Mouse (Mus musculus) granulocyte monocyte progenitor cell, adult 5-6 weeks (primary cell): ENCODE data around the gene Rock2. TPM values are rescaled to one million over a fixed set of nuclear protein-coding genes. Genes with fewer than 3 reads are reported as not detected.

ENCODE experiments used
- ATAC-seq: replicated peaks from 2 replicates; pipeline ENCODE4 v1.8.0; 2016; ENCODE audit warnings: mild to moderate bottlenecking, moderate TSS enrichment, inconsistent platforms; ENCODE audit not compliant: poor library complexity, severe bottlenecking
- total RNA-seq, 2 experiments: library from RNA; stranded (forward) in 1 of 2; stranded (reverse) in 1 of 2; fragments of 200-712, 200-1000 nt in 1 of 2; fragments of >200 nt in 1 of 2; fragmentation: Nextera tagmentation in 1 of 2; gene quantifications; 2 replicates each; pipeline ENCODE4 v1.2.3; 2014 to 2017

Gene Rock2
- total RNA-seq, 2 experiments from 2014 or later: 43.1 to 65.1 TPM

- 0 out of 2 replicates have a peak, but pooled peaks have one; percentile 1 for ATAC-seq
Observed at GRCm38 (mm10) chr12:16870405-16871068, 24.2 kb upstream of the Rock2 start.

GRCm38 (mm10) chr12:16872006-16872405 lies 22.7 kb upstream of the Rock2 start:
- ATAC-seq: no peak

GRCm38 (mm10) chr12:16872926-16873464 lies 21.7 kb upstream of the Rock2 start:
- ATAC-seq: no peak

- ATAC-seq: no peak
Observed at GRCm38 (mm10) chr12:16873549-16873948, 21.1 kb upstream of the Rock2 start.

GRCm38 (mm10) chr12:16874086-16874485 lies 20.6 kb upstream of the Rock2 start:
- ATAC-seq: no peak

GRCm38 (mm10) chr12:16875269-16875668 lies 19.4 kb upstream of the Rock2 start:
- peak; percentile 74 for ATAC-seq

GRCm38 (mm10) chr12:16875678-16876077 lies 19.0 kb upstream of the Rock2 start:
- peak; percentile 68 for ATAC-seq

GRCm38 (mm10) chr12:16876667-16877066 lies 18.0 kb upstream of the Rock2 start:
- no peak for ATAC-seq

- ATAC-seq: no peak
Observed at GRCm38 (mm10) chr12:16877141-16877540, 17.6 kb upstream of the Rock2 start.

- ATAC-seq: no peak
Observed at GRCm38 (mm10) chr12:16877679-16878078, 17.0 kb upstream of the Rock2 start.

- ATAC-seq: peak; percentile 12; the same call in 1 of the 2 replicates
Observed at GRCm38 (mm10) chr12:16879369-16879768, 15.3 kb upstream of the Rock2 start.

GRCm38 (mm10) chr12:16880077-16880476 lies 14.6 kb upstream of the Rock2 start:
- ATAC-seq: no peak

GRCm38 (mm10) chr12:16882442-16882841 lies 12.3 kb upstream of the Rock2 start:
- ATAC-seq: no peak

GRCm38 (mm10) chr12:16883111-16883510 lies 11.6 kb upstream of the Rock2 start:
- no peak for ATAC-seq

- no peak for ATAC-seq
Observed at GRCm38 (mm10) chr12:16884534-16884933, 10.2 kb upstream of the Rock2 start.

- no peak for ATAC-seq
Observed at GRCm38 (mm10) chr12:16886354-16886753, 8.3 kb upstream of the Rock2 start.

GRCm38 (mm10) chr12:16893039-16893438 lies 1.7 kb upstream of the Rock2 start:
- ATAC-seq: no peak

- peak; percentile 69 for ATAC-seq
Observed at GRCm38 (mm10) chr12:16893656-16894395, 869 bp upstream of the Rock2 start.

- peak; percentile 30 for ATAC-seq
Observed at GRCm38 (mm10) chr12:16895221-16895928, 680 bp downstream of the Rock2 start.

- no peak for ATAC-seq
Observed at GRCm38 (mm10) chr12:16896073-16896789, 1.5 kb downstream of the Rock2 start.
